In genomic region chr13:114469945-114470344, GRCm38 (mm10) we compare ENCODE assay signal across 23 mouse cellular contexts. TPM values are rescaled to one million over a fixed set of nuclear protein-coding genes. Genes with fewer than 3 reads are reported as not detected.
DNase-seq lines count a peak whose midpoint lies in the region; ATAC-seq and TF ChIP-seq lines count a peak whose summit lies in the region.
"Had no signal": no experiment of that assay in that cellular context is flagged by ENCODE, and none has a peak within 500 bp of the region (broad histone marks: within the 10 kb centered on the region; RNA-seq: fewer than 3 reads in every experiment).

No protein-coding gene starts in this region.

- no peaks in the 10 kb centered on the region for H3K36me3 ChIP-seq in liver, adult 2 months (ENCODE audit: control insufficient read depth, insufficient read depth, low read length)
- H3K36me3 ChIP-seq in liver, embryonic 11.5 days (ENCODE audit: control insufficient read depth, insufficient read depth, low read length) = no peaks in the 10 kb centered on the region
- H3K36me3 ChIP-seq in intestine, embryonic 15.5 days = no peaks in the 10 kb centered on the region
- H3K36me3 ChIP-seq in intestine, embryonic 16.5 days (ENCODE audit: control insufficient read depth, insufficient read depth, low read length) = no peaks in the 10 kb centered on the region
- no peaks in the 10 kb centered on the region for H3K36me3 ChIP-seq in intestine, postnatal 0 days (ENCODE audit: control insufficient read depth, insufficient read depth)
- H3K36me3 ChIP-seq in embryonic facial prominence, embryonic 10.5 days (replicated peaks) = no peaks in the 10 kb centered on the region
- no peaks in the 10 kb centered on the region for H3K36me3 ChIP-seq in thymus, adult 2 months (ENCODE audit: control insufficient read depth, insufficient read depth, low read length)
- H3K36me3 ChIP-seq: G1E had no signal

- no peak overlapping the region for H3K4me2 ChIP-seq in liver, embryonic 11.5 days
- no peak overlapping the region for H3K4me2 ChIP-seq in intestine, embryonic 15.5 days (replicated peaks)
- no peak overlapping the region for H3K4me2 ChIP-seq in intestine, embryonic 16.5 days (ENCODE audit: low read depth, low read length)
- no peak overlapping the region for H3K4me2 ChIP-seq in intestine, postnatal 0 days (replicated peaks; ENCODE audit: low read depth)

- H3K4me1 ChIP-seq in liver, adult 2 months (ENCODE audit: control insufficient read depth, insufficient read depth, low read length) = peaks cover 12% of the 10 kb centered on the region
- H3K4me1 ChIP-seq in liver, embryonic 11.5 days (replicated peaks; ENCODE audit: control insufficient read depth, insufficient read depth, low read length) = no peaks in the 10 kb centered on the region
- H3K4me1 ChIP-seq in intestine, embryonic 15.5 days (replicated peaks) = no peaks in the 10 kb centered on the region
- 0 out of 2 replicates have a peak, but pooled peaks cover 3% of the 10 kb centered on the region for H3K4me1 ChIP-seq in intestine, embryonic 16.5 days (ENCODE audit: control insufficient read depth, insufficient read depth, low read length)
- H3K4me1 ChIP-seq in intestine, postnatal 0 days (replicated peaks; ENCODE audit: control insufficient read depth, insufficient read depth, low read length) = no peaks in the 10 kb centered on the region
- no peaks in the 10 kb centered on the region for H3K4me1 ChIP-seq in embryonic facial prominence, embryonic 10.5 days
- H3K4me1 ChIP-seq in thymus, adult 2 months (replicated peaks; ENCODE audit: control insufficient read depth, insufficient read depth, low read length) = no peaks in the 10 kb centered on the region
- H3K4me1 ChIP-seq in lung, adult 2 months (ENCODE audit: control insufficient read depth, insufficient read depth, low read length) = no peaks in the 10 kb centered on the region

- no peak overlapping the region for H3K4me3 ChIP-seq in liver, adult 2 months (ENCODE audit: insufficient read depth, low read depth, low read length)
- no peak overlapping the region for H3K4me3 ChIP-seq in liver, embryonic 11.5 days (ENCODE audit: low read depth, low read length)
- H3K4me3 ChIP-seq in intestine, embryonic 15.5 days (replicated peaks) = no peak overlapping the region
- H3K4me3 ChIP-seq in intestine, embryonic 16.5 days (ENCODE audit: low read length) = no peak overlapping the region
- H3K4me3 ChIP-seq in intestine, postnatal 0 days (ENCODE audit: low read depth, low read length) = no peak overlapping the region
- no peak overlapping the region for H3K4me3 ChIP-seq in embryonic facial prominence, embryonic 10.5 days
- no peak overlapping the region for H3K4me3 ChIP-seq in thymus, adult 2 months (ENCODE audit: control insufficient read depth, insufficient read depth, low read length)
- no peak overlapping the region for H3K4me3 ChIP-seq in lung, adult 2 months (replicated peaks; ENCODE audit: extremely low read depth, low read depth, low read length)

- no peak overlapping the region for H3K9ac ChIP-seq in liver, adult 2 months (ENCODE audit: low read depth, low read length)
- H3K9ac ChIP-seq in liver, embryonic 11.5 days (ENCODE audit: low read depth, low read length) = no peak overlapping the region
- no peak overlapping the region for H3K9ac ChIP-seq in intestine, embryonic 15.5 days
- no peak overlapping the region for H3K9ac ChIP-seq in intestine, embryonic 16.5 days (ENCODE audit: low read depth, low read length)
- no peak overlapping the region for H3K9ac ChIP-seq in intestine, postnatal 0 days (ENCODE audit: low read depth, low read length)

- H3K9me3 ChIP-seq in liver, embryonic 11.5 days (ENCODE audit: control insufficient read depth, low read length) = no peaks in the 10 kb centered on the region
- H3K9me3 ChIP-seq in intestine, embryonic 15.5 days = no peaks in the 10 kb centered on the region
- H3K9me3 ChIP-seq in intestine, embryonic 16.5 days (ENCODE audit: control insufficient read depth, low read length) = no peaks in the 10 kb centered on the region
- no peaks in the 10 kb centered on the region for H3K9me3 ChIP-seq in intestine, postnatal 0 days (ENCODE audit: control insufficient read depth)
- H3K9me3 ChIP-seq in embryonic facial prominence, embryonic 10.5 days = no peaks in the 10 kb centered on the region
- H3K9me3 ChIP-seq: G1E had no signal

- no peaks in the 10 kb centered on the region for H3K79me2 ChIP-seq in liver, adult 2 months (ENCODE audit: control insufficient read depth, insufficient read depth, low read length)

- no peaks in the 10 kb centered on the region for H3K27me3 ChIP-seq in liver, adult 2 months (ENCODE audit: control insufficient read depth, insufficient read depth, low read length)
- no peaks in the 10 kb centered on the region for H3K27me3 ChIP-seq in liver, embryonic 11.5 days (replicated peaks; ENCODE audit: control insufficient read depth, insufficient read depth, low read length)
- no peaks in the 10 kb centered on the region for H3K27me3 ChIP-seq in intestine, embryonic 15.5 days (replicated peaks)
- no peaks in the 10 kb centered on the region for H3K27me3 ChIP-seq in intestine, embryonic 16.5 days (replicated peaks; ENCODE audit: control insufficient read depth, insufficient read depth, low read length)
- H3K27me3 ChIP-seq in intestine, postnatal 0 days (replicated peaks; ENCODE audit: control insufficient read depth, insufficient read depth, low read length) = no peaks in the 10 kb centered on the region
- no peaks in the 10 kb centered on the region for H3K27me3 ChIP-seq in embryonic facial prominence, embryonic 10.5 days (replicated peaks; ENCODE audit: low read depth, poor library complexity, severe bottlenecking)
- no peaks in the 10 kb centered on the region for H3K27me3 ChIP-seq in thymus, adult 2 months (ENCODE audit: control insufficient read depth, insufficient read depth, low read length)
- H3K27me3 ChIP-seq: CH12.LX, Patski had no signal

- no peak for ATAC-seq in liver, embryonic 11.5 days (replicated peaks; ENCODE audit: low FRiP score)
- peak; percentile 93 for ATAC-seq in intestine, embryonic 15.5 days
- peak; percentile 96 for ATAC-seq in intestine, embryonic 16.5 days
- ATAC-seq in intestine, postnatal 0 days = peak; percentile 98
- ATAC-seq: activated CD4-positive, CD25-positive, alpha-beta regulatory T cell, adult 4 months; CD4-positive, CD25-positive, alpha-beta regulatory T cell, adult 4 months; Patski had no signal

- peak; percentile 52 for DNase-seq in liver, adult 2 months (ENCODE audit: extremely low read depth, low read depth, low spot score)
- DNase-seq in liver, embryonic 11.5 days (ENCODE audit: low spot score) = no peak
- no peak for DNase-seq in embryonic facial prominence, embryonic 10.5 days (ENCODE audit: low spot score)
- no peak for DNase-seq in thymus, adult 2 months
- DNase-seq in lung, adult 2 months = no peak
- DNase-seq: adrenal gland, adult 2 months; adrenal gland, adult 8-10 months; adrenal gland, postnatal 10 days; adrenal gland, postnatal 14 days; adrenal gland, postnatal 25 days; adrenal gland, postnatal 36 days; B cell, adult 2 months; cerebellum, adult 11 months; cerebellum, adult 11-12 months had no signal

- no peak overlapping the region for H3K27ac ChIP-seq in liver, adult 2 months (replicated peaks; ENCODE audit: insufficient read depth, low read depth, low read length)
- H3K27ac ChIP-seq in liver, embryonic 11.5 days (ENCODE audit: low read depth, low read length) = no peak overlapping the region
- no peak overlapping the region for H3K27ac ChIP-seq in intestine, embryonic 15.5 days
- peak overlapping the region; percentile 41; the same call in 1 of the 2 replicates for H3K27ac ChIP-seq in intestine, embryonic 16.5 days (ENCODE audit: low read length)
- H3K27ac ChIP-seq in intestine, postnatal 0 days (ENCODE audit: low read depth, low read length) = no peak overlapping the region
- no peak overlapping the region for H3K27ac ChIP-seq in embryonic facial prominence, embryonic 10.5 days (replicated peaks)
- no peak overlapping the region for H3K27ac ChIP-seq in thymus, adult 2 months (ENCODE audit: control insufficient read depth, insufficient read depth, low read length)

- no peak for TF ChIP-seq CTCF in liver, adult 2 months (IDR thresholded peaks at IDR 0.05; ENCODE audit: low read depth, low read length)
- TF ChIP-seq CTCF in intestine, postnatal 0 days (IDR thresholded peaks at IDR 0.05; ENCODE audit: low read depth) = no peak
- no peak for TF ChIP-seq CTCF in thymus, adult 2 months (IDR thresholded peaks at IDR 0.05; ENCODE audit: borderline replicate concordance, control insufficient read depth, extremely low read depth, insufficient read depth, low read length, poor library complexity)
- no peak for TF ChIP-seq CTCF in lung, adult 2 months (IDR thresholded peaks at IDR 0.05; ENCODE audit: insufficient read depth, low read length)

- WGBS in liver, adult 2 months = 46% methylated on average over 3 of the region's 3 CpGs
- WGBS in liver, embryonic 11.5 days = 72% methylated on average over 3 of the region's 3 CpGs
- 61% methylated on average over 3 of the region's 3 CpGs for WGBS in intestine, embryonic 15.5 days
- 64% methylated on average over 3 of the region's 3 CpGs for WGBS in intestine, embryonic 16.5 days
- 42% methylated on average over 3 of the region's 3 CpGs for WGBS in intestine, postnatal 0 days
- 93% methylated on average over 3 of the region's 3 CpGs for WGBS in embryonic facial prominence, embryonic 10.5 days
- 96% methylated on average over 3 of the region's 3 CpGs for WGBS in thymus, adult 2 months
- WGBS in lung, adult 2 months = 85% methylated on average over 3 of the region's 3 CpGs

- no peak for TF ChIP-seq POLR2A in liver, adult 2 months (IDR thresholded peaks at IDR 0.05; ENCODE audit: extremely low read depth, insufficient read depth, low read length)
- TF ChIP-seq POLR2A in thymus, adult 2 months (IDR thresholded peaks at IDR 0.05; ENCODE audit: control insufficient read depth, extremely low read depth, insufficient read depth, low read length, poor library complexity) = no peak
- TF ChIP-seq POLR2A in lung, adult 2 months (IDR thresholded peaks at IDR 0.05; ENCODE audit: borderline replicate concordance, extremely low read depth, low read depth, low read length) = no peak

RNA-seq across cellular contexts. Expression of gene Fst, which starts 11.2 kb away (rescaled TPM):
- 0.92 and 1.9 TPM in 2 replicates for total RNA-seq in liver, adult 2 months (2014; rRNA removed)
- 0.45 and 1.3 TPM in 2 replicates for polyA plus RNA-seq in liver, adult 2 months (2012; rRNA removed)
- polyA plus RNA-seq in liver, embryonic 11.5 days (2014; fragmentation: Nextera tagmentation; extraction: Ambion mirVana) = 16.5 and 19.5 TPM in 2 replicates
- polyA plus RNA-seq in intestine, embryonic 15.5 days (2015; fragmentation: Nextera tagmentation; extraction: Ambion mirVana) = 23.6 and 30.4 TPM in 2 replicates
- 4.3 and 10.8 TPM in 2 replicates for polyA plus RNA-seq in intestine, embryonic 16.5 days (2015; fragmentation: Nextera tagmentation; extraction: Ambion mirVana)
- 12.8 and 14.3 TPM in 2 replicates for polyA plus RNA-seq in intestine, postnatal 0 days (2015; fragmentation: Nextera tagmentation; extraction: Ambion mirVana)
- 9.4 and 10.7 TPM in 2 replicates for polyA plus RNA-seq in embryonic facial prominence, embryonic 10.5 days (2016; fragmentation: Nextera tagmentation; extraction: Ambion mirVana)
- polyA plus RNA-seq in thymus, adult 2 months (2012; rRNA removed) = 2.1 and 2.3 TPM in 2 replicates
- 1.2 and 2.1 TPM in 2 replicates for polyA plus RNA-seq in lung, adult 2 months (2012; rRNA removed)
- total RNA-seq: CH12.LX, MEL had no signal
- polyA plus RNA-seq: G1E had no signal
